In the genomic region with DNA sequence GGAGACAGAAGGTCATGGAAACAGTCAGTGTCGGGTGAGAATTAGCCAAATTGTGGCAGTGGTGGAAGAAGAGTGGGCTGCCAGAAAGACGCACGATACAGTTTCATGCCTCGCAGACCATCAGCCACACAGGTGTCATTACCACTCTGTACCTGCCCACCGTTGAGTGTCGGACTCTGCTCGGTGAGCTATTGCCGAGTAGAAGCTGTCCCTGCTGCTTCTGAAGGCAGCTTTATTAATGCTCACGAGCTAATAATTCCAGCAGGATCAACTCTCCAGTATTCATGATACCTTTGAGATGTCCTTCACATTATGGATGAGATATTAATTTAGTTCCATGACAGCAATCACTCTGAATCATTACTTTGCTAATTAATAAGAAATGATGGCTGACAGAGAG, we compare ENCODE assay signal across 16 mouse cellular contexts.
"Had no signal": no experiment of that assay in that cellular context is flagged by ENCODE, and none has a peak within 500 bp of the region (broad histone marks: within the 10 kb centered on the region; RNA-seq: fewer than 3 reads in every experiment).

No protein-coding gene starts in this region.

- DNase-seq: forebrain, postnatal 0 days; gastrocnemius, postnatal 14 days; gastrocnemius, postnatal 36 days; heart, adult 18-20 months; kidney, adult 11 months had no signal

- H3K4me1 ChIP-seq: heart, embryonic 10.5 days; limb, embryonic 13.5 days; liver, embryonic 12.5 days had no signal

- H3K36me3 ChIP-seq: heart, embryonic 10.5 days; heart, embryonic 12.5 days; hindbrain, embryonic 12.5 days; kidney, embryonic 15.5 days; limb, embryonic 13.5 days; limb, embryonic 15.5 days; liver, embryonic 12.5 days had no signal

- H3K4me3 ChIP-seq: heart, embryonic 10.5 days; heart, embryonic 12.5 days; hindbrain, embryonic 12.5 days; kidney, embryonic 15.5 days; limb, embryonic 13.5 days; limb, embryonic 15.5 days; liver, embryonic 12.5 days had no signal

- H3K9me3 ChIP-seq: heart, embryonic 10.5 days; heart, embryonic 12.5 days; kidney, embryonic 15.5 days; limb, embryonic 13.5 days; limb, embryonic 15.5 days; liver, embryonic 12.5 days had no signal

- ATAC-seq: forebrain, postnatal 0 days; hindbrain, postnatal 0 days; intestine, embryonic 16.5 days; liver, embryonic 12.5 days had no signal

- H3K27me3 ChIP-seq: heart, embryonic 12.5 days; hindbrain, embryonic 12.5 days; kidney, embryonic 15.5 days; limb, embryonic 13.5 days; limb, embryonic 15.5 days; liver, embryonic 12.5 days had no signal

- H3K4me2 ChIP-seq: heart, embryonic 12.5 days; hindbrain, embryonic 12.5 days; kidney, embryonic 15.5 days; limb, embryonic 13.5 days; limb, embryonic 15.5 days; liver, embryonic 12.5 days had no signal

- H3K27ac ChIP-seq: heart, embryonic 10.5 days; hindbrain, embryonic 12.5 days; hindbrain, postnatal 0 days; kidney, embryonic 15.5 days; kidney, postnatal 0 days; limb, embryonic 13.5 days; limb, embryonic 15.5 days; liver, embryonic 12.5 days; liver, embryonic 14.5 days had no signal

- H3K9ac ChIP-seq: forebrain, postnatal 0 days; heart, embryonic 12.5 days; hindbrain, embryonic 12.5 days; kidney, embryonic 15.5 days; limb, embryonic 13.5 days; limb, embryonic 15.5 days; liver, embryonic 12.5 days; liver, embryonic 14.5 days had no signal
